8 mouse cellular contexts compared by ENCODE assay signal in genomic region chr7:44589149-44589548, GRCm38 (mm10). TPM values are rescaled to one million over a fixed set of nuclear protein-coding genes. Genes with fewer than 3 reads are reported as not detected.
DNase-seq lines count a peak whose midpoint lies in the region; ATAC-seq and TF ChIP-seq lines count a peak whose summit lies in the region.

No protein-coding gene starts in this region.

- H3K9me3 ChIP-seq in limb, embryonic 13.5 days: no peaks in the 10 kb centered on the region
- H3K9me3 ChIP-seq in midbrain, embryonic 14.5 days (ENCODE audit: control insufficient read depth, low read length): no peaks in the 10 kb centered on the region

- H3K27me3 ChIP-seq in limb, embryonic 13.5 days: peaks cover 97% of the 10 kb centered on the region
- peaks cover 21% of the 10 kb centered on the region for H3K27me3 ChIP-seq in midbrain, embryonic 14.5 days (ENCODE audit: control insufficient read depth, insufficient read depth, low read length)

- no peaks in the 10 kb centered on the region for H3K36me3 ChIP-seq in limb, embryonic 13.5 days
- no peaks in the 10 kb centered on the region for H3K36me3 ChIP-seq in midbrain, embryonic 14.5 days (ENCODE audit: control insufficient read depth, insufficient read depth, low read length)

- 1% methylated on average over 21 of the region's 33 CpGs for WGBS in limb, embryonic 13.5 days
- under 1% methylated on average over 33 of the region's 33 CpGs for WGBS in midbrain, embryonic 14.5 days

- DNase-seq in spleen, adult 18-20 months: peak; percentile 71 to 78
- DNase-seq in spleen, adult 12 weeks (ENCODE audit: low spot score): no peak
- peak; percentile 71 to 78 for DNase-seq in heart, adult 18-20 months
- peak; percentile 90 for DNase-seq in kidney, adult 18-20 months
- DNase-seq in midbrain, embryonic 14.5 days: peak; percentile 90
- DNase-seq in spleen, postnatal 4 days (ENCODE audit: low spot score in 2 of 2): peak; percentile 56 to 75

- peak; percentile 62 for ATAC-seq in limb, embryonic 13.5 days (ENCODE audit: low FRiP score, low read depth)
- ATAC-seq in midbrain, embryonic 14.5 days (ENCODE audit: low FRiP score, low TSS enrichment): no peak

- H3K9ac ChIP-seq in limb, embryonic 13.5 days: peak overlapping the region; percentile 45; the same call in 1 of the 2 replicates
- peak overlapping the region; percentile 57 for H3K9ac ChIP-seq in midbrain, embryonic 14.5 days (replicated peaks; ENCODE audit: low read length)

- peaks cover 4% of the 10 kb centered on the region; the same call in 1 of the 2 replicates for H3K4me1 ChIP-seq in cortical plate, adult 2 months (ENCODE audit: control insufficient read depth, insufficient read depth, low read length)
- H3K4me1 ChIP-seq in limb, embryonic 13.5 days: peaks cover 53% of the 10 kb centered on the region
- peaks cover 50% of the 10 kb centered on the region for H3K4me1 ChIP-seq in midbrain, embryonic 14.5 days (ENCODE audit: control insufficient read depth, insufficient read depth, low read length)

- H3K27ac ChIP-seq in cortical plate, adult 2 months (ENCODE audit: insufficient read depth, low read length): no peak overlapping the region
- H3K27ac ChIP-seq in limb, embryonic 13.5 days: no peak overlapping the region
- peak overlapping the region; percentile 41; the same call in 1 of the 2 replicates for H3K27ac ChIP-seq in midbrain, embryonic 14.5 days (replicated peaks; ENCODE audit: low read depth, low read length)

- TF ChIP-seq POLR2A in cortical plate, adult 2 months (IDR thresholded peaks at IDR 0.05; ENCODE audit: extremely low read depth, insufficient read depth, low read length): no peak; the same call in 1 of the 2 replicates

- peak overlapping the region; percentile 43 for H3K4me3 ChIP-seq in cortical plate, adult 2 months (ENCODE audit: insufficient read depth, low read length)
- H3K4me3 ChIP-seq in limb, embryonic 13.5 days: peak overlapping the region; percentile 60
- peak overlapping the region; percentile 66 for H3K4me3 ChIP-seq in midbrain, embryonic 14.5 days (replicated peaks; ENCODE audit: low read depth, low read length)

- peak overlapping the region; percentile 97 for H3K4me2 ChIP-seq in limb, embryonic 13.5 days (replicated peaks)
- peak overlapping the region; percentile 96 for H3K4me2 ChIP-seq in midbrain, embryonic 14.5 days (ENCODE audit: low read length)

- TF ChIP-seq CTCF in cortical plate, adult 2 months (IDR thresholded peaks at IDR 0.05; ENCODE audit: extremely low read depth, insufficient read depth, low read length): no peak

RNA-seq across cellular contexts. Expression of gene Kcnc3, which starts 1.3 kb away (rescaled TPM):
- polyA plus RNA-seq in cortical plate, adult 2 months (2012; rRNA removed): 54.9 and 62.0 TPM in 2 replicates
- total RNA-seq in heart, adult 18-20 months (2021): 1 to 10 TPM; 2.4 to 2.6 TPM
- 0.43 and 0.51 TPM in 2 replicates for polyA plus RNA-seq in limb, embryonic 13.5 days (2015; fragmentation: Nextera tagmentation; extraction: Ambion mirVana)
- polyA plus RNA-seq in midbrain, embryonic 14.5 days (2014; fragmentation: Nextera tagmentation; extraction: Ambion mirVana): 5.2 and 7.5 TPM in 2 replicates

RNA-seq across cellular contexts. Expression of gene Napsa, which starts 17.0 kb away (rescaled TPM):
- 0.26 and 0.61 TPM in 2 replicates for polyA plus RNA-seq in cortical plate, adult 2 months (2012; rRNA removed)
- total RNA-seq in heart, adult 18-20 months (2021): 1 to 10 TPM in 1 of 2 experiments, under 1 TPM in 1; 0.82 to 4.4 TPM
- polyA plus RNA-seq in limb, embryonic 13.5 days (2015; fragmentation: Nextera tagmentation; extraction: Ambion mirVana): 1.0 and 1.3 TPM in 2 replicates
- 1.1 TPM in 1 of 2 replicates, not detected in the other for polyA plus RNA-seq in midbrain, embryonic 14.5 days (2014; fragmentation: Nextera tagmentation; extraction: Ambion mirVana)

RNA-seq across cellular contexts. Expression of gene Nr1h2, which starts 35.4 kb away (rescaled TPM):
- 89.5 and 89.6 TPM in 2 replicates for polyA plus RNA-seq in cortical plate, adult 2 months (2012; rRNA removed)
- total RNA-seq in heart, adult 18-20 months (2021): 10 to 100 TPM; 43.9 to 47.3 TPM
- 70.5 and 72.4 TPM in 2 replicates for polyA plus RNA-seq in limb, embryonic 13.5 days (2015; fragmentation: Nextera tagmentation; extraction: Ambion mirVana)
- 57.1 and 62.0 TPM in 2 replicates for polyA plus RNA-seq in midbrain, embryonic 14.5 days (2014; fragmentation: Nextera tagmentation; extraction: Ambion mirVana)

RNA-seq across cellular contexts. Expression of gene Pold1, which starts 40.5 kb away (rescaled TPM):
- 11.1 and 11.6 TPM in 2 replicates for polyA plus RNA-seq in cortical plate, adult 2 months (2012; rRNA removed)
- 10 to 100 TPM; 12.6 to 16.2 TPM for total RNA-seq in heart, adult 18-20 months (2021)
- polyA plus RNA-seq in limb, embryonic 13.5 days (2015; fragmentation: Nextera tagmentation; extraction: Ambion mirVana): 101 and 105 TPM in 2 replicates
- polyA plus RNA-seq in midbrain, embryonic 14.5 days (2014; fragmentation: Nextera tagmentation; extraction: Ambion mirVana): 17.8 and 19.5 TPM in 2 replicates

RNA-seq across cellular contexts. Expression of gene Spib, which starts 57.3 kb away (rescaled TPM):
- polyA plus RNA-seq in cortical plate, adult 2 months (2012; rRNA removed): 0.08 and 0.27 TPM in 2 replicates
- total RNA-seq in heart, adult 18-20 months (2021): 1 to 10 TPM in 1 of 2 experiments, under 1 TPM in 1; 0.37 to 4.8 TPM
- 0.19 and 0.25 TPM in 2 replicates for polyA plus RNA-seq in limb, embryonic 13.5 days (2015; fragmentation: Nextera tagmentation; extraction: Ambion mirVana)
- polyA plus RNA-seq in midbrain, embryonic 14.5 days (2014; fragmentation: Nextera tagmentation; extraction: Ambion mirVana): not detected in 2 replicates
